Mouse (Mus musculus) thymus, adult 2 months (tissue): ENCODE results near the gene Ly86.

ENCODE experiments used
- CTCF ChIP-seq: fragments of 200-500 bp; IDR thresholded peaks from 2 replicates; pipeline ENCODE4 v1.5.1; 2012; ENCODE audit warnings: mild to moderate bottlenecking, control low read depth, low read length, moderate library complexity, borderline replicate concordance; ENCODE audit not compliant: control insufficient read depth, poor library complexity, insufficient read depth; ENCODE audit errors: extremely low read depth
- POLR2A ChIP-seq: fragments of 200-500 bp; IDR thresholded peaks from 2 replicates; pipeline ENCODE4 v1.6.1; 2012; ENCODE audit warnings: mild to moderate bottlenecking, low read length, control low read depth, moderate library complexity; ENCODE audit not compliant: control insufficient read depth, poor library complexity, insufficient read depth; ENCODE audit errors: extremely low read depth

- no peak for TF ChIP-seq CTCF
- no peak for TF ChIP-seq POLR2A
These were observed 9.4 kb downstream of the Ly86 start for GRCm38 (mm10) chr13:37354432-37354831.
